14 mouse cellular contexts compared by ENCODE assay signal in the genomic region with DNA sequence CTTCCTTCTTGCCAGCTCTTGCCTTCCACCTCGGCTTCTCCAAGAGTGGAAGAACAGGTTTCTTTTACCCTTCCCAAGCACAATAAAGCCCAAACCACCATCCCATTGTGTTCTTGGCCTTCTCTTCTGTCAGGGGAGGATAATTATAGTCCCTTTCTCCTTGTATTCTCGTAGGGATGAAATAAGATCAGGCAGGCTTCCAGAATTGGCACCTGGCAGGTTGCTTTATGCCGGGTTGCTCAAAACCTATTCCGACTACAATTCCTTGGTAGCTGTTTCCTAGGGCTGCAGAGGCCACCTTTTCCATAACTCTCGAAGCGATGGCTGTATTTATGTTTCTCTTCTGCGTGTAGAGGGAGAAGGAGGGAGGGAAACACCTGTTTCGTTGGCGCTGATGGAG. TPM values are rescaled to one million over a fixed set of nuclear protein-coding genes. Genes with fewer than 3 reads are reported as not detected.
DNase-seq lines count a peak whose midpoint lies in the region; ATAC-seq and TF ChIP-seq lines count a peak whose summit lies in the region.
"Had no signal": no experiment of that assay in that cellular context is flagged by ENCODE, and none has a peak within 500 bp of the region (broad histone marks: within the 10 kb centered on the region; RNA-seq: fewer than 3 reads in every experiment).

No protein-coding gene starts in this region.

- ATAC-seq in kidney, postnatal 0 days (replicated peaks; ENCODE audit: low FRiP score, low read depth): no peak
- ATAC-seq: Patski had no signal

- no peak overlapping the region for H3K4me2 ChIP-seq in kidney, postnatal 0 days (ENCODE audit: low read length)

- H3K9ac ChIP-seq in kidney, postnatal 0 days (ENCODE audit: low read depth, low read length): no peak overlapping the region

- no peaks in the 10 kb centered on the region for H3K36me3 ChIP-seq in kidney, postnatal 0 days (ENCODE audit: insufficient read depth, low read length)
- no peaks in the 10 kb centered on the region for H3K36me3 ChIP-seq in limb, embryonic 10.5 days
- H3K36me3 ChIP-seq: hindbrain, embryonic 10.5 days had no signal

- H3K27ac ChIP-seq in gastrocnemius, adult 2 months: peak overlapping the region; percentile 90
- peak overlapping the region; percentile 88 for H3K27ac ChIP-seq in kidney, postnatal 0 days
- peak overlapping the region; percentile 42; the same call in 1 of the 2 replicates for H3K27ac ChIP-seq in limb, embryonic 10.5 days
- H3K27ac ChIP-seq: hindbrain, embryonic 10.5 days had no signal

- H3K9me3 ChIP-seq in kidney, postnatal 0 days (replicated peaks; ENCODE audit: low read length): no peaks in the 10 kb centered on the region
- H3K9me3 ChIP-seq in limb, embryonic 10.5 days (replicated peaks): no peaks in the 10 kb centered on the region
- H3K9me3 ChIP-seq: hindbrain, embryonic 10.5 days had no signal

- WGBS in kidney, postnatal 0 days: 33% methylated on average over 9 of the region's 9 CpGs
- 74% methylated on average over 9 of the region's 9 CpGs for WGBS in limb, embryonic 10.5 days

- peak; percentile 49 for DNase-seq in gastrocnemius, adult 2 months
- DNase-seq in gastrocnemius, postnatal 36 days: no peak
- DNase-seq in kidney, postnatal 0 days (ENCODE audit: low spot score): no peak
- no peak for DNase-seq in kidney, postnatal 36 days
- peak; percentile 40 to 53 for DNase-seq in cerebellum, postnatal 14 days
- no peak for DNase-seq in limb, embryonic 10.5 days (ENCODE audit: low spot score)
- DNase-seq in retina, embryonic 14.5 days (ENCODE audit: low spot score): no peak
- DNase-seq in thymus, postnatal 25 days: no peak

- no peaks in the 10 kb centered on the region for H3K27me3 ChIP-seq in kidney, postnatal 0 days (ENCODE audit: insufficient read depth, low read length)
- no peaks in the 10 kb centered on the region for H3K27me3 ChIP-seq in limb, embryonic 10.5 days (ENCODE audit: low read depth, poor library complexity, severe bottlenecking)
- H3K27me3 ChIP-seq: Patski had no signal

- peaks cover 33% of the 10 kb centered on the region; the same call in 1 of the 2 replicates for H3K4me1 ChIP-seq in kidney, postnatal 0 days (replicated peaks; ENCODE audit: insufficient read depth, low read length)
- peaks cover 39% of the 10 kb centered on the region for H3K4me1 ChIP-seq in limb, embryonic 10.5 days

- TF ChIP-seq CTCF in gastrocnemius, adult 2 months (IDR thresholded peaks at IDR 0.05): no peak
- TF ChIP-seq CTCF in kidney, postnatal 0 days (IDR thresholded peaks at IDR 0.05; ENCODE audit: low read depth): no peak

- intact Hi-C loops in gastrocnemius, adult 2 months (cut with DNase I): loop anchor here (5.0 kb wide), 1 partner anchor 83 kb away; no protein-coding TSS in a partner anchor
- intact Hi-C loops in gastrocnemius, postnatal 36 days (cut with DNase I): loop anchor here (5.0 kb wide), 1 partner anchor 48 kb away; no protein-coding TSS in a partner anchor

- H3K4me3 ChIP-seq in gastrocnemius, adult 2 months: peak overlapping the region; percentile 54
- H3K4me3 ChIP-seq in kidney, postnatal 0 days (replicated peaks; ENCODE audit: low read depth, low read length): no peak overlapping the region
- H3K4me3 ChIP-seq in limb, embryonic 10.5 days: no peak overlapping the region
- H3K4me3 ChIP-seq: hindbrain, embryonic 10.5 days had no signal

RNA-seq across cellular contexts. Expression of gene Terf2, which starts 23.1 kb away (rescaled TPM):
- total RNA-seq in gastrocnemius, adult 2 months (2021): 10 to 100 TPM; 14.7 to 15.1 TPM
- 10 to 100 TPM in 1 of 2 experiments, 1 to 10 TPM in 1; 8.6 to 11.4 TPM for total RNA-seq in gastrocnemius, postnatal 36 days (2021)
- polyA plus RNA-seq in kidney, postnatal 0 days (2015; fragmentation: Nextera tagmentation; extraction: Ambion mirVana): 17.4 and 18.2 TPM in 2 replicates
- 16.4 and 18.1 TPM in 2 replicates for polyA plus RNA-seq in limb, embryonic 10.5 days (2016; fragmentation: Nextera tagmentation; extraction: Ambion mirVana)

RNA-seq across cellular contexts. Expression of gene Cyb5b, which starts 31.0 kb away (rescaled TPM):
- total RNA-seq in gastrocnemius, adult 2 months (2021): 10 to 100 TPM; 33.2 to 36.3 TPM
- total RNA-seq in gastrocnemius, postnatal 36 days (2021): 10 to 100 TPM; 29.6 to 30.8 TPM
- polyA plus RNA-seq in kidney, postnatal 0 days (2015; fragmentation: Nextera tagmentation; extraction: Ambion mirVana): 116 and 126 TPM in 2 replicates
- 126 and 128 TPM in 2 replicates for polyA plus RNA-seq in limb, embryonic 10.5 days (2016; fragmentation: Nextera tagmentation; extraction: Ambion mirVana)

RNA-seq across cellular contexts. Expression of gene Tmed6, which starts 54.0 kb away (rescaled TPM):
- not detected for total RNA-seq in gastrocnemius, adult 2 months (2021)
- total RNA-seq in gastrocnemius, postnatal 36 days (2021): not detected
- 52.9 and 55.6 TPM in 2 replicates for polyA plus RNA-seq in kidney, postnatal 0 days (2015; fragmentation: Nextera tagmentation; extraction: Ambion mirVana)
- polyA plus RNA-seq in limb, embryonic 10.5 days (2016; fragmentation: Nextera tagmentation; extraction: Ambion mirVana): 0.34 TPM in 1 of 2 replicates, not detected in the other
- total RNA-seq: adrenal gland, postnatal 10 days; common myeloid progenitor, adult 5-6 weeks had no signal
- polyA plus RNA-seq: forebrain, embryonic 11.5 days; hindbrain, embryonic 10.5 days; limb, embryonic 11.5 days had no signal

Comparison
In these comparisons a context has a peak if more than half of its experiments do, and no peak if none do; other contexts are left out.
1. DNase-seq: peak in gastrocnemius, adult 2 months (single experiment) and cerebellum, postnatal 14 days (2 of 2); none in gastrocnemius, postnatal 36 days (0 of 2), kidney, postnatal 0 days (single experiment), kidney, postnatal 36 days (0 of 2), limb, embryonic 10.5 days (single experiment), retina, embryonic 14.5 days (single experiment) and thymus, postnatal 25 days (single experiment).
2. Peak in every context shown above with its lines, with median percentiles within 50 percentile points of each other: H3K27ac ChIP-seq.